Mouse (Mus musculus): ENCODE measurements around the gene Igdcc4.

DNA sequence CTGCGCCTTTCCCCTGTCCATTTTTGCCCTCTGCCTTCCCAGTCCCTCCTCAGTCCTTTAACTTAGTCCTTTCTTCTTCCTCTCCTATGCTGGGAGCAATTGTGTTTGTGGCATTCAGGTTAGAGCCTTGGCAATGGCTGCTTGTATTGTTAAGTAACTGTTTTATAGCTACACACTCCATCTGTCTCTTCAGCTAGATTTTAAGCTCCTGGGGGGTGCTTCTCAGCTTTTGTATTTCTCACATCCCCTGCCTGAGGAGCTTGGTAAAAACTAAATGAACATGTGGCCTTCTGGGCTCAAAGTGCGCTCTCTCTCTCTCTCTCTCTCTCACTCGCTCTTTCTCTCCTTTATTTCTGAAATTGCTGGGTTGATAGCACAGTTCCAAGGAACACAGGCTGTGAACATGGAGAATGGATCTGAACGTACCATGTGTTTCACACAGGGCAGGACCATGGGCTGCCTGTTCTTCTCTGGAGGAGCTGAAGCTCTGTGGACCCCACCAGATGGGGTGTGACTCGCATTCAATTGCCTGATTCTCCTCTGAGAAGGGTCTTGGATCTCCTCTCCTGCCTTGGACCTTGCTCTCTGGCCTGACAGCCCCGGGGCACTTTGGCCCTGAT is 51.5 kb downstream of the Igdcc4 start:
- no peak for TF ChIP-seq CTCF (IDR thresholded peaks at IDR 0.05; ENCODE audit: control insufficient read depth, insufficient read depth, insufficient read length)
- TF ChIP-seq MYOG (IDR thresholded peaks at IDR 0.05; ENCODE audit: control insufficient read depth, extremely low read depth, insufficient read length) = no peak
- TF ChIP-seq MYOD1 (IDR thresholded peaks at IDR 0.05; ENCODE audit: control insufficient read depth, insufficient read length, low read depth) = no peak
- TF ChIP-seq MAX (IDR thresholded peaks at IDR 0.05) = no peak
- no peak for TF ChIP-seq CEBPB (IDR thresholded peaks at IDR 0.05; ENCODE audit: low read depth)
- TF ChIP-seq USF1 (IDR thresholded peaks at IDR 0.05; ENCODE audit: low read depth) = no peak
- no peak for TF ChIP-seq FOSL1 (IDR thresholded peaks at IDR 0.05; ENCODE audit: insufficient read depth, low read length, poor library complexity, severe bottlenecking)

All from C2C12 (cell line).